Mouse (Mus musculus) embryo, embryonic 9.5 days (tissue): Measurements from ENCODE around the gene Unkl.
"Not testable (repeated sequence)": the region's sequence is repeated elsewhere in the genome, so short reads cannot be mapped to it uniquely, and the experiment has no call there.

Experiments
- DNase-seq: peaks from one replicate; pipeline ENCODE4 v3.0.0-alpha.2; 2017; ENCODE audit errors: extremely low spot score

Unkl gene

DNA sequence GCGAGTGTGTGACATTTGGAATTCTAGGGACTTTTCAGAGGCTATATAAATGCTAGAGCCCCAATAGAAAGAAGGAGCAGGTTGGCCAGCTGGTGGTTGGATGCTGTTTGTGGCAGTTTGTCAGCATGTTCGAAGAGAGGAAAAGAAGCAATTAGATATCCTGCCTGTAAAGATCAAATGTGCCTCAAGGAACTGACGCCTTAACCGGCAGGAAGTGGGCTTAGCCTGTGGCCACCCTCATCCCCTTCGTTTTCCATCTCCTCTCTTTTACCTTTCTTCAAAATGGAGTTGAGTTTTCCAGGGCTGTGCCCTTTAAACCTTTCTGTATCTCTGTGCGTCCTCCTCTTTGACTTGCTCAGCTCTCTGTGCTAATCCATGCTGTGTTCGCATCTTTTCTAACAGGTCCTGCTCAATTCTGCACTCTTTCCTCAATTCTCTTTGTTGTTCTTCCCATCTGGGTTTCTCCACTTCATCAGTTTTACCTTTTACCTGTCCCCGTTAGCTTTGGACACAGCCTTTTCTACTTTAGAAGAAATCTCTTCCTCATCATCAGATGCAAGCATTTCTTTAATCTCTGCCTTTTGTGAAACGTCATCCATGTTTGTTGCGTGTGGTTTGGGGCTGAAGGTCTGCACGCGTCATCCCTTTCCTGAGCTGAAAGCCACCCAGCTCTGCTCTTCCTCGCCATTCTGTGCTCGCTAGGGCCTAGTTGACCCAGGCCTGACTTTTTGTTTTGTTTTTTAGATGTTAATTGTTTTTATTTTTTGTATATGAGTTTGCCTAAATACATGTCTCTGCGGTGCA lies 31.5 kb downstream of the Unkl start:
- no peak for DNase-seq

DNA sequence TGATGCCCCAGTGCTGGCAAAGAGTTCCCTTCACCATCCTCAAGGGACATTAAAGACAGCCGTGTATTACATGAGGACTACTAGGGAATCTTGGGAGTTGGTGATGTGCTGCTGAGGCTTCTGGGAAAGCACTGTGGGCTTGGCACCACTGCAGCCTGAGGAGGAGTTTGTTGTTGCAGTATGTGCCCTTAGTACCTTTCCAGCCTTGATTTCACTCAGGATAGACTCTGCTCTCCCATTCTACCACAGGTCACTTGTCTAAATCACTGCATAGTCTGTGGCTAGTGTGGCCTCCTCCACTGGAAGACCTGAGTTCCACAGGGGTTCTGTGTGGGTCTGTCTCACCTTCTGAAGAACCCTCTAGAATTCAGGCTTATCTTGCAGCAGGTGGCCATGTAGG lies 32.5 kb downstream of the Unkl start:
- no peak for DNase-seq

DNA sequence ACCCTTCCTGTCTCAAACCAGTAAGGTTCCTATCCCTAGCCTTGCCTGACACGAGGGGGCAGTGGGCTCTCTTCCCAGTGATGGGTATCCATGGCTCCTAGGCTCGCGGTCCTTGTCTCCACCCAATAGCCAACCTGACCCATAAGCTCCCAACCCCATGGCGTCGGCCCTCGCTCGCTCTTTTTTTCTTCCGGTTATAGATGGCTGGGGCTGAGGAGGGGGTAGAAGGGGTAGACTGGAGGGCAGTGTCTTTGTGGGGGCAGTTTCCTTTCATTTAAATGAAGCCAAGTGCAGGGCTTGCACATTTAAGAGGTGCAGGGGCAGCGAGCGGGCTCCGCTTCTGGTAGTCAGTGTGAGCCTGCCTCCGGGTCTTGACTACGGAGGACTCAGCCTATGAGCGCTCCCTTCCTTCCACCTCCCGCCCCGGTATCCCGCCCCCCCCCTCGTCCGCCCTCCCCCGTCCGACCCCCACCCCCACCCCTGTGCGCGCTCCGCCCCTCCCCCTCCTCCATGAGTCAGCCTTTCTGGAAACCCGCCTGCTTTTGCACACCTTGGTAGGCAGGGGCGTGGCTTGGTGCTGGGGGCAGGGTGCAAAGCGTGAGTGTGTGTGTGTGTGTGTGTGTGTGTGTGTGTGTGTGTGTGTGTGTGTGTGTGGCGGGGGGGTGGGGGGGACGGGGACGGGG lies 33.8 kb downstream of the Unkl start:
- peak; percentile 55 for DNase-seq

DNA sequence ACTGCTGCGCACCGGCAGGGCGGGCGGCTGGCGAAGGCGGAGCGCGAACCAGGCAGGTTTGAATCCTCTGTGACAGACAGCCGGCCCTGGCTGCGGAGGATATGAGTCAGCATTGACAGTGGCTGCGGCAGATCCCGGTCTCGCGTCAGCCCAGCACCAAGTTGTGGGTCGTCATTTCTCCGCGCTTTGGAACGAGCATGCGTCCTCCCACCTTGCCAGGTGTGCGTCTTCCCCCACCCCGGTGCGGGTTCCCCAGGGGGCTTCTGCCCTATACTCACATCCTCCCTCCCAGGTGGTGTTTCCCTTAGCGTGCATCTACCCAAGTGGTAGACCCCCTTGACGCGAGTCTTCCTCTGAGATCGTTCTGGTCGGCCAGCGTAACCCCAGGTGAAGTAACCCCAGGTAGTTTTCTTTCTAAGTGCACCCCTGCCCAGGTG lies 34.3 kb downstream of the Unkl start:
- not testable (repeated sequence) for DNase-seq

DNA sequence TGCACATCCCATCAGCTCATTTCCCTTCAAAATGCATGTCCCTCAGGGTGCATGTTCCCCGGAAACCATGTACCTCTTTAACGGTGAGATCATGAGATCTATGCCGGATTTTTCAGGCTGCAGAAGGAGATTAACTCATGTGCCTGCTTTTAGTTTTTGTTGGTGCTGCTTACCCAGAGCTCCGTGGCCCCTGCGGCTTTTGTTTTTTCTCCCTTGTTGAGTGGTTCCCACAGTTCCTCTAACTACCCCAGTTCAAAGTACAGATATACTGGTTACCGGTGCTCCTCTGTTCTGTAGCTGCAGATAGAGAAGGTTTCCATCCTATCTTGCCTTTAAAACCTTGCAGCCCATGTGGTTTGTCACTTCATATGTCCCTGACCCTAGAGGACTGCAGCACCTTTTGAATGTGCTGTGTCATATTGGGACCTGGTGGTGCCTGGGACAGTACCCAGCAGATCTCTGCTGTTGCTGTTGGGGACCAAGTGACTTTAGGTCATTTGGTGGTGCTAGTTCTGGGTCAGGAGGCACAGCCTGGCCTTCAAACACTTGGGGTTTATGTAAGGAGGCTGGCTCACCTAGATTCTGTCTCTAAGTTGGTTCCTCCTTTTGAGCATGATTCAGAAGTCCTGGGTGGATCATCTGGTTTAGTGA lies 34.9 kb downstream of the Unkl start:
- DNase-seq, result no peak

DNA sequence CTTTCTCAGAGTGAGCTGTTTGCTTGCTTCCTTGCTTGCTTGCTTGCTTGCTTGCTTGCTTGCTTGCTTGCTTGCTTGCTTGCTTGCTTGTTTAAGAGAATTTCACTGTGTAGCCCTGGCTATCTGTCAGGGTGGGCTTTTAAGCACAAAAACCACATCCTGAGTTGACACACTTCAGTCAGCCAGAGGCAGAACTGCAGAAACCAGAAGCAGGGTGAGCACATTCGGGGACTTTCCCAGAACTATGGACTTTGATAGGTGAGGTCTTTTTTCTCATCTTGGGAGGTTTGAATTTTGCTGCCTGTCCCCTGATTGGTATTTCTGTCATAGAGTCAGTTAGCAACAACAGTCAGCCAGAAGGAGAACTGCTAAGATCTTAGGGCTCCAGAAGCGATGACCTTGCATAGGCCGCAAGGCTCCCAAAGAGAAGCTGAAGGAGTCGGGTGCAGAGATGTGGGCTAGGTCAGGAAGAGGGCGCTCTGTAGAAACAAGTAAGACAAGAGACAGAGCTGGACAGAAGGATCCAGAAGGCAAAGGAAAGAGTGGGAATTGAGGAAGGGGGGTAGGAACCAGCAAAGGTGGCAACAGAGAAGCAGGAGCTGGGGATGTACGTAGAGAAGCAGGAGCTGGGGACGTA lies 36.5 kb downstream of the Unkl start:
- no peak for DNase-seq

DNA sequence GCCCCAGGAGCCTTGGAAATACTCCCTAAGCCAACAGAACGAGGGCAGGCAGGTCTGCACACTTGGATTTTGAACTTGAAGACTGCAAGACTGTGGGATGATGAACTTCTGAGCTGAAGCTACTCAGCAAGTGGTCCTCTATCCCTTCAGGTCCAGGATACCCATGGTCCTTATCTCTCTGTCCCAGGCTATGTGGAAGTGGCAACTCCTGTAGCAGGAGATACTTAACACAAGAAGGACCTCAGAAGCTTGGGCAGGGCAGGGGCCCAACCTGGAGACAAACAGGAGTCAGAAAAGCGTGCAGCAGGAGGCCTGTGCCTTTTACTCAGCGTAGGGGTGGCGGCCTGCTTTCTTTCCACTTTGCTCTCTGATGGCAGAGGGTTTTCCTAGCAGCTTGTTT lies 37.5 kb downstream of the Unkl start:
- no peak for DNase-seq

DNA sequence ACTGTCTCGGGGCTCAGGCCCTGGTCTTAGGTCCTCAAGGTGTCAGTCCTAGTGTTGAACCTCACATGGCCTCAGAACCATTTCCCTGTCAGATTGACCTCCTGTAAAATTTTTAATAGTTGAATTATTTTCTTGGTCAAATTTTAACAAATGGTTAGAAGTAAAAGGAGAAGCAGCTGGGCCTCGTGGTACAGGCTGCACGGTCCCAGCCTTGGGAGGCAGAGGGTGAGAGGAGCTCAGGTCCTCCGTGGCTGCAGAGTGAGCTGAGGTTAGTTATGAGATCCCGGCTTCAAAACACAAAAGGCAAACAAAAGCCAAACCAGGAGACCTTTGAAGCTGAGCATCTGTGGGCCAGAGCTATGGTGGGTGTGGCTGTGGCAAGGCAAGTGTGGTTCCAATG lies 39.8 kb downstream of the Unkl start:
- no peak for DNase-seq

DNA sequence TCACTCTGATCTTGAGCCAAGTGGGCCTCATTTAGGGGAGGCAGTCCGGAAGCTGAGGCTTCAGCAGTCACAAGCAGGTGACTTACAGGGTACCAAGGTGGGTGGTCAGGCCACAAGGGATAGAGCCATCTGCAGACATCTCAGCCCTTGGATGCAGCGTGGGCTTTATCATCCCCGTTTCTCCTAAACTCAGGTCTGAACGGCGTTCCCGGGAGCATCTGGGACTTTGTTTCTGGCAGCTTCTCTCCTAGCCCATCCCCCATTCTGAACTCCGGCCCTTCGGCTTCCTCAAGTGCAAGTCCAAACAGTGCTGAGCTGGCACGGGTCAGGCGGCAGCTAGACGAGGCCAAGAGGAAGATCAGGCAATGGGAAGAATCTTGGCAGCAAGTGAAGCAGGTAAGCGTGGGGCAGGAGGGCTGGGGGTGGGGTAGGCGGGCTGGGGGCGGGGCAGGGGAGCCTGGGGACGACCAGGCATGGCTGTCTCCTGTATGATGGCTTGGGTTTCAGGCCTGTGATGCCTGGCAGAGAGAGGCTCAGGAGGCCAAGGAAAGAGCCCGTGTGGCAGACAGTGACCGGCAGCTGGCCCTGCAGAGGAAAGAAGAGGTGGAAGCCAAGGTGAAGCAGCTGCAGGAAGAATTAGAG lies 41.9 kb downstream of the Unkl start:
- not testable (repeated sequence) for DNase-seq

DNA sequence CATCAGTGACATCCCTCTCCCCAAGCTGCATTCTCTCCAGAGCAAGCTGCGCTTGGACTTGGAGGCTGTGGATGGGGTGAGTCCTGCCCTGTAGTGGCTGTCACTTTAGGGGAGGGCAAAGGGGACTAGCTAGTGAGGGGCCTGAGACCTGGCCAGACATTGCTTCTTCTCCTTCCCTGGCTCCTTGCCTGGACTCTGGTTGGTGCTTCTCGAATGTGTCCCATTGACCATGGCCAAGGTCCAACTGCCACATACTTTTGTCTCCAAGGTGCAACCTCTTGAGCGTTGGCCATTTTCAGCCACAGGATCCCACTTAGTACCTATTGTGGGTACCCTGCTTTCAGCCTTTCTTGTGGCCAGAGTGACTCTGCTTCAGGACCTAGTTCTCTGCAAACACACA lies 42.5 kb downstream of the Unkl start:
- DNase-seq, result no peak

DNA sequence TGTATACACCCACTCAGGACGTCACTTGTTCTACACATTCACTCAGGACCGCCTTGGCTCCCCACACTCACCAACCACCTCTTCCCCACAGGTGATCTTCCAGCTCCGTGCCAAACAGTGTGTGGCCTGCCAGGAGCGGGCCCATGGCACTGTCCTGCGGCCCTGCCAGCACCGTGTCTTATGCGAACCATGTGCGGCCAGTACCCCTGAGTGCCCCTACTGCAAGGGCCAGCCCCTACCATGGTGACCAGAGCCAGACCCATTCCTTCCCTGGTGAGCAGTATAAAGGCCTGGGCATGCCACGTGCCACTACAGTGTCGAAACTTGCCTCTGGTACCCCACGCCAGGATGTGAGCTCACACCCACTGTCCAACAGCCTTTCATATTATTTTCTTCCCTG lies 43.4 kb downstream of the Unkl start:
- not testable (repeated sequence) for DNase-seq

DNA sequence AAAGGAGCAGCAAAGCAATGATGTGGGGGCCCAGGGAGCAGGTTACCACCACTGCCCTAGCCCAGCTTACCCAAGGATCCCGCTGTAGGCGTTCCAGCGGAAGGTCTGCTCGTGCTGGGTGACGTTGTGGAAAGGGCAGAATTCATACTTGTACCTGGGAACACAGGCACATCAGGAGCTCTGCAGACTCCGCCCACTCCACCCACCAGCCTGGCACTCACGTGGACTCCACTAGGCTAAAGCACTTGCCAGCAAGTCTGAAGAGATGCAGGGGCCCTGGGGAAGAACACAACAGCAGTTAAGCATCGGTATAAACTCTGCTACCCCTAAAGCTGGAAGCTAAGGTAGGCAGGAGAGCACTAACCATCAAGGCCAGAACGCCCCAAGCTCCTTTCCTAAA lies 47.4 kb downstream of the Unkl start:
- DNase-seq, result no peak

DNA sequence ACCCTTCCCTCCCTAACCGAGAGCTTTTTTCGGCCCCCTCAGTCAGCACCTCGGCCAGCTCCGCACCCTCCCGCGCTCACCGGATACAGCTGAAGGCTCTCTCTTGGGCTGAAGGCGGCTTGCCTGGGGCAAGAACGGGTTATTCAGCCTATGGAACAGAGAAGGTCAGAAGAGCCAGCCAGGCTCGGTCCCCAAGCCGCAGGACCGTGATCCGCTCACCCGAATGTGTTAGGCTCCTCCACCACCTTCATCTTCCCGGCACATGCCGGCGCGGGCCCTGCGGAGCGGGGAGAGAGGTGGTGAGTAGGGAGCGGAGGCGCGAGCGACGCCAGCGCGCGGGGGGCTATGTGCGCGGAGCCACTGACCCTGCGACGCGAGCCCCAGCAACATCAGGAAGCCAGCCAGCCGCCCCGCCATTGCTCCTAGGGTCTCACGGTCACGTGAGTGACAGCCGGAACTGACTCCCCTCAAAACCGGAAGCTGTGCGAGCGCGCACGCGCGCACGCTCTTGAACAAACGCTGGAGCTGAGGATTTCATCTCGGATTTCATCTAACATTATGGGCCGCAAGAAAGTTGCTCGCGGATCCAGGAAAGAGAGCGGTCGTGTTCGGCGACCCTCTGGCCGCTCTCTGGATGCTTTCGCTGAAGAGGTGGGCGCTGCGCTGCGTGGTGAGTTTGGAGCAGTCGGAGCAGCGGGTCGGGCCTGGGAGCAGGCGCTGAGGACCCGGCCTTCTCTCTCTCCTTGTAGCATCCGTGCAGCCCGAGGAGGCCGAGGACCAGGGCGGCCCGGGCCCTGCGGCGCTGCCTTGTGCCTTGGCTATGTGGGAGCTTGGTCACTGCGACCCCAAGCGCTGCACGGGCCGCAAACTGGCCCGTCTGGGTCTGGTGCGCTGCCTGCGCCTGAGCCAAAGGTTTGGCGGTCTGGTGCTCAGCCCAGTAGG lies 51.8 kb downstream of the Unkl start, which contains the start of the genes Gnptg and Tsr3:
Gene Gnptg (minus strand): TSS at position 430 of the 942 bp plus-strand sequence.
Gene Tsr3 (plus strand): TSS at position 476 of the 942 bp plus-strand sequence.
- peak; percentile 84 for DNase-seq

DNA sequence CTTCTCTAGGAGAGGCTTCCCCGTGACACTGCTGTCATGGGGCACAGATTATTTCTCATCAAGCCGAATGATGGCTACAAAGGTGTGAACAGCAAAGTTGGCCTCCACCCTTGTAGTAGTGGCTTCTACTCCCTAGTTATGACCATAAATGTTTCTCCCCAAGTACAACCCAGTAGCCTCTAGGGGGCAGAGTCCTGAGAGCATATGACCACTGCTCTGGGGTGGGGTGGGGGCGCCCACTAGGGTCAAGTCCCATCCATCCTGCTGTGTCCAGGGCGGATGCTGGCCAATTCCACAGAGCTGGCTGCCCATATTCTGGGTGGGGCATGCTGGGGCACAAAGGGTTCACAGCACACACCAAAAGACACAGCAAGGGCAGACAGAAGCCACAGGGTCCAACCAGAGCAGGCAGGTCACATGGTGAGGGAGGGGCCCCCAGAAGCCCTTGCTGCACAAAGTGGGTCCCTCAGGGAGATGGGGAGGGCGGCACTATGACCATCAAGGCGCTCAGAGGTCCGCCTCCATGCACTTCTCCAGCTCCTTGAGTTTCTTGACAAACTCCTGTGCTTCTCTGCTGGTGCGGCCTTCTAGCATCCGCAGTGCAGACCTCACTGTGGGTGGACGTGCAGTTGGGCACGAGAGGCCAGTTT lies 55.1 kb downstream of the Unkl start:
- DNase-seq, result no peak

DNA sequence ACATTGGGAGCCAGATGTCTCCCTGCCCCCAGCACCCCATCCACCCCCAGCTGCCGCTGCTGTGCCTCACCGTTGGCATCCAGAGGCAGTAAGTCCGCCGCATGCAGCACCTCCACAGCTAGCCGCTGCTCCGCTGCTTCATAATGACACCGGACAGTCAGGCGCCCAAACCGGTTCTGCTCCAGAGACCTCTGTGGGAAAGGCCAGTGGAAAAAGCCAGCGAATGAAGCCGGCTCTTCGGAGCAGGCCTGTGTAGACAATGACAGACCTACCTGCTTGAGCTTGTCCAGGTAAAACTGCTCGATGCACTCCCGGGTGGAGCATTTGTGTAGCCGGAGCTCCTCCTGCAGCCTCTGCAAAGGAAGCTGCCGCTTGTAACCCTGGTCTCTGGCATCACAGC lies 56.0 kb downstream of the Unkl start:
- no peak for DNase-seq

DNA sequence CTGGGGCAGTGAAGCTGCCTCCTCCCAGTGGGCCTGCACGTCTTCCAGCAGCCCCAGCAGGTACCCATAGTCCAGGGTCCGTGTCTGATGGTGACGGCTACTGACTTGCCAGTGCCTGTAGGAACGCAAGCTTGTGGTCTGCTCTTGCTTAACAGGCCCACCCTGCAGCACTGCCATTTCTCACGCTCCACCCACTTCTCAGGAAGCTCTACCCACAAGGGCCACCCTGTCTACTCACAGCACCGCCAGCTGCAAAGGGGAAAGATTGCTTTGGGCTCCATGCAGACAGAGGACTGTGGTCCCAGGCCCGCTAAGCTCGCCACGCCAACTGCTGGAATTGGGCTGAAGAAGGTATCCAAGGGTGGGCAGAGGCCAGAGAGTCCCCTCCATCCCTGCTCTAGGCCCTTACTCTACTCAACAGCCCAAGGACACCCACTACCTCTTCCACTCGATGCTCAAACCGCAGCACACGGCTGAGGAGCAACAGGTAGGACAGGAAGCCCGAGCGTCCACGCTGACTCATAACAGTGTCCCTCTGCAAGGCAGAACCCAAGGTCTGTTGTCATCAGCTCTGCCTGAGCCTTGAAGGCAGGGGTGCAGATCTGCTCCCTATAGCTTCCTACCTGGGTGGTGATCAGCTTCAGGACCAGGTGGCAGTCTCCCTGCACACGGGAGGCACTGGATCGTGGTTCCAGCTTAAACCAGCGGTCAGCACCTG lies 60.0 kb downstream of the Unkl start:
- DNase-seq, result no peak

DNA sequence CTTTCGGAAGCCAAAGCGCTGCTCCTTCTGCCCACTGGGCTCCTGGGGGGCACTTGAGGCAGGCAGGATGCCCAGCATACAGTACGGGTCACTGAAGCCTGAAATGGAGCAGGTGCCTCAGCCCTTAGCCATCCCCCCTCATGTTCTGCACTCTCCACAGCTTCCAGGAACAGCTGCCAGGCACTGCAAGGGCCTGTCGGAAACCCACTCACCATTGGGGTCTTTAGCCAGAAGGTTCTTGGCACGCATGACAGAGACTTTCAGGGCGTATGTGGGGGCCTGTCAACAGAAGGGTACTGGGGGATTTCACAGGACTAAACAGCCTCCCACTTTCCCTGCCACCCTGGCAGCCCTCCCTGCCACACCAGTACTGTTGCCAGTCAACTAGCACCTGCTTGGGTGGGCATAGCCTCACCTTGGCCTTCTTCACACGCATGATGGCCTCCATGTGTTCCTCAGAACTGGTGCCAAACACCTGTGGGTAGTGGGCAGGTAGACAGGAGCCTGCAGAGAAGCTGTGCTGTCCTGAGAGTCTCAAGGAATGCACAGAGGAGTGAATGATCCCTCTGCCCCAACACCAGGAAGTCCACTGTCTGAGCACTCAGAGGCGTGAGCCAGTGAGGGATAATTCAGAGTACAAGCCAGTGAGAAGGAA lies 62.1 kb downstream of the Unkl start:
- DNase-seq, result no peak

DNA sequence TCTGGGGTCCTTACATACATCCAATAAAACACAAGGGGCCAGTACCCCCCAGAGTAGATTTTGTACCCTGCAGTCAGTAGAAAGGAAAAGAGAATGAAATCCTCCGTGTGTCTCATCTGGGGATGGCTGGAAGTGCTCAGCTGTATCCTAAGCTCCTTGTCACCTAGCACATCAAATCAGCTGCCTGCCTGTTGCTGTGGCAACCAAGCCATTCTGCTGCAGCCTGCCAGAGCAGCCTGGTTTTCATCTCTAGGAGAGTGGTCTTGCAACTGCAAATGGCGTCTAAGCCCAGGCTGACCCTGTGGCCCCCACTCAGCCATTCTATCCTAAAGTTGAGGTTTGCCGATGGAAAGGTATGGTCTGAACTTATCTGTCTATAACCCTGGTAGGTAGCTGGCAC lies 64.4 kb downstream of the Unkl start:
- DNase-seq, result no peak

DNA sequence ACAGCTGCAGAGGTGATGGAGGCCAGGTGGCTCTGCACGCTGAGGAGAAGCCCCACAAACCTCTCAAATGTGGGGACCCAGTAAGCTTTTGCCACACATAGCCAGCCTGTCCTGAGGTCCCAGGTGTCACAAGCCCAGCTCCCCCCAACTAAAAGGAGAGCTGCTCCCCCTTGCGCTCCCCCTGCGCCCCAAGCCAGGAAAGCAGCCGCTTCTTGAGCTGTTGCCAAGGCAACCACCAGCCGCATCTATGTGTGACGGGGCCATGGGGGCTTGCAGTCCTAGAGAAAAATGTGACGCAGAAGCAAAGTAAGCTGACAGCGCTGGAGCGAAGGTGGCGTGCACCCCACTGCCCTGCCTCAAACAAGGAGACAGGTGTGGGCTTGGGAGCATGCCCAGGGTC lies 65.6 kb downstream of the Unkl start:
- DNase-seq, result no peak
